Mouse (Mus musculus): Measurements from ENCODE around the gene Aldh18a1. TPM values are rescaled to one million over a fixed set of nuclear protein-coding genes. Genes with fewer than 3 reads are reported as not detected.
"Not testable (repeated sequence)": the region's sequence is repeated elsewhere in the genome, so short reads cannot be mapped to it uniquely, and the experiment has no call there.

Aldh18a1 gene
- 10 to 100 TPM; 25.6 to 28.5 TPM for total RNA-seq (2021)

GRCm38 (mm10) chr19:40588293-40588654, at the start of gene Aldh18a1:
Gene Aldh18a1 (minus strand): TSS chr19:40588463.
- intact Hi-C loops (cut with DNase I): no loop called here
- peak; percentile 92 to 94 for DNase-seq (ENCODE audit: extremely low spot score in 1 of 2, low spot score in 2 of 2)

GRCm38 (mm10) chr19:40637601-40638000, 49.3 kb upstream of the Aldh18a1 start:
- intact Hi-C loops (cut with DNase I): no loop called here
- no peak for DNase-seq (ENCODE audit: extremely low spot score in 1 of 2, low spot score in 2 of 2)

GRCm38 (mm10) chr19:40637091-40637490, 48.8 kb upstream of the Aldh18a1 start:
- DNase-seq (ENCODE audit: extremely low spot score in 1 of 2, low spot score in 2 of 2): peak in 1 of 2 experiments; percentile 35
- intact Hi-C loops (cut with DNase I): no loop called here

GRCm38 (mm10) chr19:40633144-40633543, 44.9 kb upstream of the Aldh18a1 start:
- no peak for DNase-seq (ENCODE audit: extremely low spot score in 1 of 2, low spot score in 2 of 2)

GRCm38 (mm10) chr19:40632668-40633067, 44.4 kb upstream of the Aldh18a1 start:
- intact Hi-C loops (cut with DNase I): no loop called here
- DNase-seq (ENCODE audit: extremely low spot score in 1 of 2, low spot score in 2 of 2): no peak

More at GRCm38 (mm10) chr19:40633144-40633543, 44.9 kb upstream of the Aldh18a1 start:
- intact Hi-C loops (cut with DNase I): no loop called here

GRCm38 (mm10) chr19:40632193-40632592, 43.9 kb upstream of the Aldh18a1 start:
- no peak for DNase-seq (ENCODE audit: extremely low spot score in 1 of 2, low spot score in 2 of 2)
- intact Hi-C loops (cut with DNase I): no loop called here

- DNase-seq (ENCODE audit: extremely low spot score in 1 of 2, low spot score in 2 of 2): no peak
- intact Hi-C loops (cut with DNase I): no loop called here
These were observed 42.3 kb upstream of the Aldh18a1 start for GRCm38 (mm10) chr19:40630606-40631005.

GRCm38 (mm10) chr19:40630096-40630495, 41.8 kb upstream of the Aldh18a1 start:
- intact Hi-C loops (cut with DNase I): no loop called here
- DNase-seq (ENCODE audit: extremely low spot score in 1 of 2, low spot score in 2 of 2): no peak

- intact Hi-C loops (cut with DNase I): no loop called here
- DNase-seq (ENCODE audit: extremely low spot score in 1 of 2, low spot score in 2 of 2): no peak
These were observed 40.7 kb upstream of the Aldh18a1 start for GRCm38 (mm10) chr19:40628950-40629349.

GRCm38 (mm10) chr19:40625935-40626334, 37.7 kb upstream of the Aldh18a1 start:
- intact Hi-C loops (cut with DNase I): no loop called here
- DNase-seq (ENCODE audit: extremely low spot score in 1 of 2, low spot score in 2 of 2): no peak

- intact Hi-C loops (cut with DNase I): not testable (repeated sequence)
These were observed 33.4 kb upstream of the Aldh18a1 start for GRCm38 (mm10) chr19:40621616-40622015.

GRCm38 (mm10) chr19:40616021-40616420, 27.8 kb upstream of the Aldh18a1 start:
- no peak for DNase-seq (ENCODE audit: extremely low spot score in 1 of 2, low spot score in 2 of 2)
- intact Hi-C loops (cut with DNase I): loop anchor here (10.0 kb wide), 1 partner anchor 399 kb away; no protein-coding TSS in a partner anchor

More at GRCm38 (mm10) chr19:40621616-40622015, 33.4 kb upstream of the Aldh18a1 start:
- DNase-seq (ENCODE audit: extremely low spot score in 1 of 2, low spot score in 2 of 2): not testable (repeated sequence)

- intact Hi-C loops (cut with DNase I): loop anchor here (5.0 to 10.0 kb wide), 2 partner anchors 107 to 400 kb away; no protein-coding TSS in a partner anchor
- DNase-seq (ENCODE audit: extremely low spot score in 1 of 2, low spot score in 2 of 2): no peak
These were observed 26.5 kb upstream of the Aldh18a1 start for GRCm38 (mm10) chr19:40614811-40615210.

GRCm38 (mm10) chr19:40611830-40612506, 23.7 kb upstream of the Aldh18a1 start, which contains the start of the genes Tctn3 and Entpd1:
Gene Tctn3 (minus strand): TSS chr19:40612233.
Gene Entpd1 (plus strand): TSS chr19:40612366.
- intact Hi-C loops (cut with DNase I): loop anchor here (5.0 to 10.0 kb wide), 2 partner anchors 110 to 403 kb away; no protein-coding TSS in a partner anchor
- peak; percentile 95 to 97 for DNase-seq (ENCODE audit: extremely low spot score in 1 of 2, low spot score in 2 of 2)

- intact Hi-C loops (cut with DNase I): loop anchor here (5.0 kb wide), 1 partner anchor 225 kb away; the partner anchor contains the start of gene Ccnj
- no peak for DNase-seq (ENCODE audit: extremely low spot score in 1 of 2, low spot score in 2 of 2)
These were observed 19.4 kb upstream of the Aldh18a1 start for GRCm38 (mm10) chr19:40607676-40608075.

- no peak for DNase-seq (ENCODE audit: extremely low spot score in 1 of 2, low spot score in 2 of 2)
- intact Hi-C loops (cut with DNase I): loop anchor here (5.0 kb wide), 1 partner anchor 227 kb away; the partner anchor contains the start of gene Ccnj
These were observed 16.9 kb upstream of the Aldh18a1 start for GRCm38 (mm10) chr19:40605189-40605588.

GRCm38 (mm10) chr19:40601870-40602269, 13.6 kb upstream of the Aldh18a1 start:
- no peak for DNase-seq (ENCODE audit: extremely low spot score in 1 of 2, low spot score in 2 of 2)
- intact Hi-C loops (cut with DNase I): no loop called here

GRCm38 (mm10) chr19:40600846-40601245, 12.6 kb upstream of the Aldh18a1 start:
- intact Hi-C loops (cut with DNase I); DNase-seq (ENCODE audit: extremely low spot score in 1 of 2, low spot score in 2 of 2): not testable (repeated sequence)

- no peak for DNase-seq (ENCODE audit: extremely low spot score in 1 of 2, low spot score in 2 of 2)
- intact Hi-C loops (cut with DNase I): no loop called here
These were observed 7.6 kb upstream of the Aldh18a1 start for GRCm38 (mm10) chr19:40595831-40596230.

GRCm38 (mm10) chr19:40595231-40595630, 7.0 kb upstream of the Aldh18a1 start:
- intact Hi-C loops (cut with DNase I): no loop called here
- no peak for DNase-seq (ENCODE audit: extremely low spot score in 1 of 2, low spot score in 2 of 2)
